Mouse (Mus musculus) myocyte (in vitro differentiated cells): ENCODE measurements around the gene Tmub1.

Source experiments
- CEBPB ChIP-seq: IDR thresholded peaks from 2 replicates; pipeline ENCODE4 v1.6.1; 2011; ENCODE audit warnings: mild to moderate bottlenecking, moderate library complexity; ENCODE audit not compliant: poor library complexity, insufficient read depth, severe bottlenecking
- E2F4 ChIP-seq: IDR thresholded peaks from one replicate; pipeline ENCODE4 v1.6.1; 2011; ENCODE audit warnings: mild to moderate bottlenecking, control low read depth, moderate library complexity; ENCODE audit not compliant: insufficient read depth
- MAX ChIP-seq: IDR thresholded peaks from one replicate; pipeline ENCODE4 v1.6.1; 2011; ENCODE audit warnings: low read depth, mild to moderate bottlenecking, control low read depth
- MYOD1 ChIP-seq, 3 experiments: IDR thresholded peaks; one replicate each; pipeline ENCODE4 v1.6.1; 2011; ENCODE audit warnings: control low read depth in 2 of 3, low read depth in 2 of 3, mild to moderate bottlenecking in 2 of 3, moderate library complexity in 1 of 3; ENCODE audit not compliant: insufficient read length in 2 of 3, control insufficient read depth in 1 of 3
- MYOG ChIP-seq, 3 experiments: IDR thresholded peaks; one replicate each; pipeline ENCODE4 v1.6.1; 2011; ENCODE audit warnings: control low read depth in 2 of 3, low read depth in 2 of 3, mild to moderate bottlenecking in 2 of 3; ENCODE audit not compliant: insufficient read length in 2 of 3, control insufficient read depth in 1 of 3, insufficient read depth in 1 of 3
- POLR2A ChIP-seq: IDR thresholded peaks from one replicate; pipeline ENCODE4 v1.6.1; 2011; ENCODE audit warnings: low read depth, mild to moderate bottlenecking, control low read depth, moderate library complexity; ENCODE audit not compliant: insufficient read length
- POLR2AphosphoS2 ChIP-seq: IDR thresholded peaks from one replicate; pipeline ENCODE4 v1.6.1; 2011; ENCODE audit warnings: low read depth, control low read depth; ENCODE audit not compliant: insufficient read length
- REST ChIP-seq: IDR thresholded peaks from one replicate; pipeline ENCODE4 v1.6.1; 2011; ENCODE audit warnings: mild to moderate bottlenecking, control low read depth, moderate library complexity; ENCODE audit not compliant: insufficient read depth, insufficient read length
- SRF ChIP-seq: IDR thresholded peaks from one replicate; pipeline ENCODE4 v1.6.1; 2011; ENCODE audit warnings: low read depth; ENCODE audit not compliant: control insufficient read depth, insufficient read length
- TCF12 ChIP-seq: IDR thresholded peaks from one replicate; pipeline ENCODE4 v1.6.1; 2011; ENCODE audit warnings: mild to moderate bottlenecking, control low read depth; ENCODE audit not compliant: poor library complexity, insufficient read depth, severe bottlenecking
- TCF3 ChIP-seq: IDR thresholded peaks from one replicate; pipeline ENCODE4 v1.6.1; 2011; ENCODE audit warnings: low read depth, control low read depth; ENCODE audit not compliant: insufficient read length
- USF1 ChIP-seq: IDR thresholded peaks from one replicate; pipeline ENCODE4 v1.6.1; 2011; ENCODE audit warnings: low read depth, mild to moderate bottlenecking, control low read depth, moderate library complexity

- TF ChIP-seq TCF3 (no peak), POLR2A (peak; percentile 11), SRF (no peak), USF1 (no peak), MAX (no peak), POLR2AphosphoS2 (no peak), TCF12 (no peak), MYOG (IDR thresholded peaks at IDR 0.05; ENCODE audit: control insufficient read depth in 1 of 3, insufficient read depth in 1 of 3, insufficient read length in 2 of 3, low read depth in 2 of 3) (no peak), MYOD1 (IDR thresholded peaks at IDR 0.05; ENCODE audit: control insufficient read depth in 1 of 3, insufficient read length in 2 of 3, low read depth in 2 of 3) (no peak), CEBPB (no peak), E2F4 (no peak), REST (no peak)
These were observed 22.1 kb downstream of the Tmub1 start for GRCm38 (mm10) chr5:24425421-24426036.
